Mouse (Mus musculus): Measurements from ENCODE around the gene Polr3g. TPM values are rescaled to one million over a fixed set of nuclear protein-coding genes. Genes with fewer than 3 reads are reported as not detected.
A peak's percentile ranks its signal among the peaks of the same experiment; 100 is the strongest.
"Not testable (repeated sequence)": the region's sequence is repeated elsewhere in the genome, so short reads cannot be mapped to it uniquely, and the experiment has no call there.

Polr3g gene
- polyA plus RNA-seq, 1 experiment from 2014 or later: 24.7 TPM

- no peak for DNase-seq (ENCODE audit: low spot score)
- Histone ChIP-seq H3K27me3 (replicated peaks; ENCODE audit: low read depth, poor library complexity, severe bottlenecking) (no peaks in the 10 kb centered on the region), H3K36me3 (replicated peaks) (no peaks in the 10 kb centered on the region), H3K9me3 (no peaks in the 10 kb centered on the region), H3K4me1 (peaks cover 21% of the 10 kb centered on the region), H3K27ac (replicated peaks) (0 out of 2 replicates have a peak overlapping the region, but pooled peaks have one; percentile 1), H3K4me3 (no peak overlapping the region)
- 69% methylated on average over 7 of the region's 7 CpGs for WGBS
These were observed 68.2 kb downstream of the Polr3g start for GRCm38 (mm10) chr13:81642491-81643149.

GRCm38 (mm10) chr13:81641289-81642045 lies 69.3 kb downstream of the Polr3g start:
- Histone ChIP-seq H3K36me3 (replicated peaks) (no peaks in the 10 kb centered on the region), H3K27ac (replicated peaks) (peak overlapping the region; percentile 74), H3K27me3 (replicated peaks; ENCODE audit: low read depth, poor library complexity, severe bottlenecking) (no peaks in the 10 kb centered on the region), H3K4me3 (peak overlapping the region; percentile 35; the same call in 1 of the 2 replicates), H3K9me3 (no peaks in the 10 kb centered on the region), H3K4me1 (peaks cover 21% of the 10 kb centered on the region)
- peak; percentile 60 for DNase-seq (ENCODE audit: low spot score)
- 17% methylated on average over 8 of the region's 8 CpGs for WGBS

- Histone ChIP-seq H3K4me3 (no peak overlapping the region), H3K36me3 (replicated peaks) (no peaks in the 10 kb centered on the region), H3K4me1 (peaks cover 21% of the 10 kb centered on the region), H3K27me3 (replicated peaks; ENCODE audit: low read depth, poor library complexity, severe bottlenecking) (no peaks in the 10 kb centered on the region), H3K27ac (replicated peaks) (peak overlapping the region; percentile 65), H3K9me3 (no peaks in the 10 kb centered on the region)
- peak; percentile 25 for DNase-seq (ENCODE audit: low spot score)
- WGBS: 39% methylated on average over 6 of the region's 6 CpGs
These were observed 69.9 kb downstream of the Polr3g start for GRCm38 (mm10) chr13:81640881-81641280.

- Histone ChIP-seq H3K27me3 (replicated peaks; ENCODE audit: low read depth, poor library complexity, severe bottlenecking) (peaks cover 1% of the 10 kb centered on the region; the same call in 1 of the 2 replicates), H3K4me1 (peaks cover 21% of the 10 kb centered on the region), H3K36me3 (replicated peaks) (no peaks in the 10 kb centered on the region), H3K9me3 (no peaks in the 10 kb centered on the region), H3K4me3 (no peak overlapping the region), H3K27ac (replicated peaks) (no peak overlapping the region)
- peak; percentile 15 for DNase-seq (ENCODE audit: low spot score)
- 16% methylated on average over 4 of the region's 4 CpGs for WGBS
These were observed 71.2 kb downstream of the Polr3g start for GRCm38 (mm10) chr13:81639624-81640023.

GRCm38 (mm10) chr13:81632720-81633415 lies 77.9 kb downstream of the Polr3g start, which contains the start of gene Adgrv1:
Adgrv1 (minus strand) TSS chr13:81633154.
- H3K9me3 ChIP-seq: no peaks in the 10 kb centered on the region
- WGBS: under 1% methylated on average over 42 of the region's 42 CpGs
- peaks cover 21% of the 10 kb centered on the region for H3K4me1 ChIP-seq
- H3K27ac ChIP-seq (replicated peaks): peak within 1 kb of the TSS; percentile 81
- no peaks in the 10 kb centered on the region for H3K36me3 ChIP-seq (replicated peaks)
- H3K4me3 ChIP-seq: peak within 1 kb of the TSS; percentile 73
- DNase-seq (ENCODE audit: low spot score): peak; percentile 95
- H3K27me3 ChIP-seq (replicated peaks; ENCODE audit: low read depth, poor library complexity, severe bottlenecking): peaks cover 33% of the 10 kb centered on the region

- H3K36me3 ChIP-seq (replicated peaks): no peaks in the 10 kb centered on the region
- no peaks in the 10 kb centered on the region for H3K9me3 ChIP-seq
- peaks cover 33% of the 10 kb centered on the region for H3K27me3 ChIP-seq (replicated peaks; ENCODE audit: low read depth, poor library complexity, severe bottlenecking)
- H3K4me3 ChIP-seq: peak overlapping the region; percentile 73
- H3K4me1 ChIP-seq: peaks cover 22% of the 10 kb centered on the region
- no peak for DNase-seq (ENCODE audit: low spot score)
- WGBS: 30% methylated on average over 5 of the region's 5 CpGs
- H3K27ac ChIP-seq (replicated peaks): no peak overlapping the region
These were observed 80.2 kb downstream of the Polr3g start for GRCm38 (mm10) chr13:81630566-81630965.

GRCm38 (mm10) chr13:81629395-81629794 lies 81.4 kb downstream of the Polr3g start:
- Histone ChIP-seq H3K36me3 (replicated peaks) (no peaks in the 10 kb centered on the region), H3K27me3 (replicated peaks; ENCODE audit: low read depth, poor library complexity, severe bottlenecking) (peaks cover 29% of the 10 kb centered on the region), H3K27ac (replicated peaks) (peak overlapping the region; percentile 65), H3K4me3 (peak overlapping the region; percentile 11; the same call in 1 of the 2 replicates), H3K9me3 (no peaks in the 10 kb centered on the region), H3K4me1 (peaks cover 22% of the 10 kb centered on the region)
- peak; percentile 45 for DNase-seq (ENCODE audit: low spot score)
- 30% methylated on average over 3 of the region's 3 CpGs for WGBS

- no peak overlapping the region for H3K27ac ChIP-seq (replicated peaks)
- no peaks in the 10 kb centered on the region for H3K36me3 ChIP-seq (replicated peaks)
- DNase-seq (ENCODE audit: low spot score): no peak
- peaks cover 23% of the 10 kb centered on the region for H3K27me3 ChIP-seq (replicated peaks; ENCODE audit: low read depth, poor library complexity, severe bottlenecking)
- H3K4me3 ChIP-seq: no peak overlapping the region
- 51% methylated on average over 2 of the region's 2 CpGs for WGBS
- peaks cover 22% of the 10 kb centered on the region for H3K4me1 ChIP-seq
- no peaks in the 10 kb centered on the region for H3K9me3 ChIP-seq
These were observed 82.1 kb downstream of the Polr3g start for GRCm38 (mm10) chr13:81628631-81629190.

- Histone ChIP-seq H3K27me3 (replicated peaks; ENCODE audit: low read depth, poor library complexity, severe bottlenecking) (peaks cover 14% of the 10 kb centered on the region), H3K27ac (replicated peaks) (peak overlapping the region; percentile 3; the same call in 1 of the 2 replicates), H3K4me1 (peaks cover 15% of the 10 kb centered on the region)
- DNase-seq (ENCODE audit: low spot score); H3K36me3 ChIP-seq (replicated peaks); H3K9me3 ChIP-seq; H3K4me3 ChIP-seq: not testable (repeated sequence)
- 76% methylated on average over 1 of the region's 1 CpGs for WGBS
These were observed 83.0 kb downstream of the Polr3g start for GRCm38 (mm10) chr13:81627861-81628260.

Other genes with a start within 250 kb of the Polr3g start
- gene Adgrv1, start 77.9 kb downstream of the Polr3g start, polyA plus RNA-seq (2016; fragmentation: Nextera tagmentation; extraction: Ambion mirVana): 10.9 and 16.9 TPM in 2 replicates
- 20.7 and 21.1 TPM in 2 replicates for gene Lysmd3, start 53.4 kb downstream of the Polr3g start, polyA plus RNA-seq (2016; fragmentation: Nextera tagmentation; extraction: Ambion mirVana)
- 3.6 and 4.3 TPM in 2 replicates for gene Mblac2, start 328 bp upstream of the Polr3g start, polyA plus RNA-seq (2016; fragmentation: Nextera tagmentation; extraction: Ambion mirVana)
- gene Cetn3, start 72.1 kb upstream of the Polr3g start, polyA plus RNA-seq (2016; fragmentation: Nextera tagmentation; extraction: Ambion mirVana): 206 and 249 TPM in 2 replicates

Measured in embryonic facial prominence, embryonic 10.5 days (tissue).